Mouse (Mus musculus) forebrain, postnatal 0 days (tissue): Measurements from ENCODE around the gene Lama2. TPM values are rescaled to one million over a fixed set of nuclear protein-coding genes. Genes with fewer than 3 reads are reported as not detected.
A peak's percentile ranks its signal among the peaks of the same experiment; 100 is the strongest.

Experiments used
- ATAC-seq: fragments of 200-750 bp; cut with Nextera tagmentation; 2 replicates; pipeline ENCODE4 v1.8.0; 2017; ENCODE audit warnings: mild to moderate bottlenecking, moderate library complexity
- DNase-seq: peaks from one replicate; pipeline ENCODE4 v3.0.0-alpha.2; 2015
- H3K27ac ChIP-seq: fragments of 300-500 bp; sonication (generic); 2 replicates; pipeline ENCODE4 v1.5.1; 2014; ENCODE audit warnings: low read depth, mild to moderate bottlenecking, antibody characterized with exemption, low read length, moderate library complexity, mixed read lengths
- H3K27me3 ChIP-seq: fragments of 300-500 bp; sonication (generic); 2 replicates; pipeline ENCODE4 v1.6.1; 2014; ENCODE audit warnings: mild to moderate bottlenecking, low read length, mixed read lengths; ENCODE audit not compliant: insufficient read depth
- H3K36me3 ChIP-seq: fragments of 300-500 bp; sonication (generic); 2 replicates; pipeline ENCODE4 v1.6.1; 2014; ENCODE audit warnings: mild to moderate bottlenecking, moderate library complexity; ENCODE audit not compliant: insufficient read depth
- H3K4me1 ChIP-seq: fragments of 300-500 bp; sonication (generic); 2 replicates; pipeline ENCODE4 v1.6.1; 2014; ENCODE audit warnings: antibody characterized with exemption; ENCODE audit not compliant: insufficient read depth
- H3K4me2 ChIP-seq: fragments of 300-500 bp; sonication (generic); 2 replicates; pipeline ENCODE4 v1.6.1; 2014; ENCODE audit warnings: low read depth, mild to moderate bottlenecking, moderate library complexity
- H3K4me3 ChIP-seq: fragments of 300-500 bp; sonication (generic); 2 replicates; pipeline ENCODE4 v1.5.1; 2014; ENCODE audit warnings: low read depth, low read length, mixed read lengths
- H3K9ac ChIP-seq: fragments of 300-500 bp; sonication (generic); 2 replicates; pipeline ENCODE4 v1.6.1; 2014; ENCODE audit warnings: mild to moderate bottlenecking
- H3K9me3 ChIP-seq: fragments of 300-500 bp; sonication (generic); 2 replicates; pipeline ENCODE4 v1.6.1; 2016; ENCODE audit warnings: low read length
- CTCF ChIP-seq: sonication (generic); IDR thresholded peaks from 2 replicates; pipeline ENCODE4 v1.5.1; 2016; ENCODE audit warnings: antibody characterized with exemption, control low read depth, low read depth
- WGBS: fragments of 180-500 bp; shearing (Covaris S2); extraction: QIAGEN DNeasy Blood & Tissue Kit; methylation state at CpG from one replicate; pipeline ENCODE4 v1.1.7; 2014; 5-methylcytosine and 5-hydroxymethylcytosine counted together
- polyA plus RNA-seq: library from polyadenylated mRNA; unstranded; fragments of >200 nt; fragmentation: Nextera tagmentation; extraction: Ambion mirVana; gene quantifications from 2 replicates; pipeline ENCODE4 v1.2.1, GENCODE M21; 2015
- total RNA-seq: library from RNA; depleted of rRNA; stranded (reverse); fragments of >200 nt; gene quantifications from 2 replicates; pipeline ENCODE4 v1.2.3, GENCODE M21; 2014

Lama2 gene
- total and polyA plus RNA-seq, 2 experiments from 2014 or later = 3.7 to 11.9 TPM

DNA sequence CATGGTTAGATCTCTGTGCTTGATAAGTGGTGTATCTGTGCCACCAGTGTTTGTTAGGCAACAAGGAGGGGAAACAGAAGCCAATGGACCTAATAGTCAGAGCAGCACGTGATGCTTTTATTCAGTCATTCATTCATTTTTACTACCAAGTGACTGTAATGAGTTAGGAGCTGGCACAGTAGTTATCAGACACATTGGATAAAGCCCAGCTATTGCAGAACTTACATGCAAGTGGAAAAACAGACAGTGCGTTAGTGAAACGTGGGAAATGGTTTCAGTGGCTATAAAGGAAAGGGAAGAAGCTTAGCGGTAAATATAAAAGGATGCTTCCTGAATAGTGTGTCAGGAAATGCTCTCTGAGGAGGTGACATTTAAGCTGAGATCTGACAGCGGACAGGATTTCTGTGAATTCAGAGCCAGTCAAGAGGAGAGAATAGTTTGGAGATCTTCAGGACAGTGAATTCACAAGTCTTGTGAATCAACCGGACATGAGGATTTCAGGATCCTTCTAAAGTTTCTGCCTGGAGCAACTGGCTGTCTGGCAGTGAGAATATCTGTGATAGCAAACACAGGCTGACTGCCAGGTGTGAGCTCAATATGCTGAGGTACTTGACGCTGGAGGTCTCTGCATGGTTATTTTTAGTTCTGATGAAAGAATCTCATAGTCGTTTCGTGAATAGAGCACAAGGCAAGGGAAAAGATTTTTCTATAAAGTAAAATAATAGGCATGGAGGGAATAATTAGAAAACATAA is 2.3 kb upstream of the Lama2 start:
- no peak overlapping the region for H3K9ac ChIP-seq
- no peaks in the 10 kb centered on the region for H3K9me3 ChIP-seq
- no peaks in the 10 kb centered on the region for H3K36me3 ChIP-seq
- H3K4me2 ChIP-seq = no peak overlapping the region
- TF ChIP-seq CTCF = no peak
- 0 out of 2 replicates have a peak, but pooled peaks cover under 1% of the 10 kb centered on the region for H3K4me1 ChIP-seq
- no peak overlapping the region for H3K27ac ChIP-seq
- no peak overlapping the region for H3K4me3 ChIP-seq
- WGBS = 40% methylated on average over 9 of the region's 9 CpGs
- 0 out of 2 replicates have a peak, but pooled peaks cover 3% of the 10 kb centered on the region for H3K27me3 ChIP-seq
- ATAC-seq (no peak), DNase-seq (peak; percentile 55)

DNA sequence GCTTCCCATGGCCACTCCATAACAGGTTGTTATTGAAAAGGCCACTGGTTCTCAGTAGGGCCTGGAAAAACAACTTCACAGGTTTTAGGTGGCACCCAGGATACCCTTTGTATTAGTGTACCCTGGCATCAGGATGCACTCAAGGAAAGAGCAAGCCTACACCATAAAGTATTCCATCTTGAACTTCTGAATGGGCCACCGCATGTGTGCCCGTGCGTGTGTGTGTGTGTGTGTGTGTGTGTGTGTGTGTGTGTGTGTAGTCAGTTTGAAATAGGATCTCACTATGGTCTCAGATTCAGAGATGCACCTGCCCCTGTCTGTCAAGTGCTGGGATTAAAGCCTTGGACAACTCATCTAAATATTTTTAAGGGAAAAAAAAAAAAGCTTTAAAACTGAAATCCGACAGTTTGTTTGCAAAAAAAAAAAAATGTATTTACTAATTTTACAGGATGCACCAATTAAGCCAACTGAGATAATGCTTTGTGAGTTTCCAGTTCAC is 2.0 kb downstream of the Lama2 start:
- Histone ChIP-seq H3K9me3 (no peaks in the 10 kb centered on the region), H3K4me1 (peaks cover 8% of the 10 kb centered on the region; the same call in 1 of the 2 replicates), H3K9ac (no peak overlapping the region), H3K27ac (no peak overlapping the region), H3K27me3 (0 out of 2 replicates have a peak, but pooled peaks cover 3% of the 10 kb centered on the region), H3K4me3 (no peak overlapping the region), H3K36me3 (no peaks in the 10 kb centered on the region), H3K4me2 (no peak overlapping the region)
- WGBS = 87% methylated on average over 4 of the region's 4 CpGs
- DNase-seq = no peak
- no peak for ATAC-seq
- TF ChIP-seq CTCF = no peak

DNA sequence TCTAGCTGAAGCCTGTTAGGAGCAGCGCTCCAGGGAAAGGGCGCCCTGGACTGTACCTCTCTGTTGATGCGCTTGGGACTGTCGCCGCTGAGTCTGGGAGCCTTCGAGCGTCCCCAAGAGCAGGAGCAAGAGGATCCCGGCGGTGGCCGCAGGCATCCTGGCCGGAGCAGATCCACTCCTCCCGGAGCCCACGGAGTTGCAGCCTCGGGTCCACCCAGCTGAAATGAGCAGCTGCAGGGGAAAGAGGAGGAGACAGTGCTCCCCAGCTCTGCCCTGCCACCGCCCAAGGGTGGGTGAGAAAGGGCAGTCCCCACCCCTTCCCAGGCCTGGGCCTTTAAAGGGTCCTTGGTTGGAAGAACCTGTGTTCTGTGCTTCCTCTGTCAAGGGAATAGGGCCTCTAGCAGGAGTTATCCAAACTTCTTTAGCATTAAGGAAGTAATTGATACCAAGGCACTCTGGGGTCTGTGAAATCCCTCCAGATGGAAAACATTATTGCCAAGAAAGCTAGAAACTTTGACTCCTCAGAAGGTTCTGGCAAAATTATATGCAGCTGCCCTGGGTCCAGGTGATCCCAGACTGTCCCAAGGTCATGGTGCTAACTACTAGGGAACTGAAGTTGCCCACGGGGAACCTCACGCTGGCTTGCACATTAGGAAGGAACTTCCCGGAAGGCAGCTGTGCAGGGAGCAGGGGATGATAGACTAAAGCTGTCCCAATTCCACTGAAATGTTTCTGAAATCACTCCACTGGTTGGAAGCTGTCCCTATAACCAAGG is 2.7 kb downstream of the Lama2 start:
- TF ChIP-seq CTCF = no peak
- peak overlapping the region; percentile 20 for H3K4me3 ChIP-seq
- peaks cover 8% of the 10 kb centered on the region; the same call in 1 of the 2 replicates for H3K4me1 ChIP-seq
- H3K4me2 ChIP-seq = peak overlapping the region; percentile 49
- no peaks in the 10 kb centered on the region for H3K9me3 ChIP-seq
- H3K27me3 ChIP-seq = 0 out of 2 replicates have a peak, but pooled peaks cover 3% of the 10 kb centered on the region
- H3K36me3 ChIP-seq = no peaks in the 10 kb centered on the region
- no peak for DNase-seq
- peak overlapping the region; percentile 10; the same call in 1 of the 2 replicates for H3K9ac ChIP-seq
- WGBS = 15% methylated on average over 18 of the region's 18 CpGs
- ATAC-seq = peak; percentile 36
- H3K27ac ChIP-seq = no peak overlapping the region

- 99% methylated on average over 3 of the region's 3 CpGs for whole genome bisulfite sequencing
- Histone ChIP-seq H3K4me3 (no peak overlapping the region), H3K27me3 (no peaks in the 10 kb centered on the region), H3K4me1 (no peaks in the 10 kb centered on the region), H3K27ac (no peak overlapping the region), H3K4me2 (no peak overlapping the region), H3K9me3 (no peaks in the 10 kb centered on the region), H3K9ac (no peak overlapping the region), H3K36me3 (no peaks in the 10 kb centered on the region)
- DNase-seq (no peak), ATAC-seq (no peak)
- no peak for TF ChIP-seq CTCF
Observed at GRCm38 (mm10) chr10:27595675-27596074, 23.9 kb downstream of the Lama2 start.

GRCm38 (mm10) chr10:27533217-27533616 is 86.3 kb downstream of the Lama2 start:
- Histone ChIP-seq H3K4me2 (no peak overlapping the region), H3K27me3 (no peaks in the 10 kb centered on the region), H3K9ac (no peak overlapping the region), H3K4me3 (no peak overlapping the region), H3K36me3 (no peaks in the 10 kb centered on the region), H3K27ac (no peak overlapping the region), H3K9me3 (no peaks in the 10 kb centered on the region), H3K4me1 (no peaks in the 10 kb centered on the region)
- DNase-seq (no peak), ATAC-seq (no peak)
- 87% methylated on average over 2 of the region's 2 CpGs for WGBS
- TF ChIP-seq CTCF = no peak

GRCm38 (mm10) chr10:27508847-27509459 is 110.6 kb downstream of the Lama2 start:
- no peaks in the 10 kb centered on the region for H3K27me3 ChIP-seq
- no peak overlapping the region for H3K9ac ChIP-seq
- H3K4me3 ChIP-seq = no peak overlapping the region
- peak; percentile 90 for ATAC-seq
- no peak for TF ChIP-seq CTCF
- H3K4me1 ChIP-seq = no peaks in the 10 kb centered on the region
- no peak overlapping the region for H3K4me2 ChIP-seq
- no peaks in the 10 kb centered on the region for H3K9me3 ChIP-seq
- DNase-seq = peak; percentile 58
- H3K27ac ChIP-seq = no peak overlapping the region; the same call in 1 of the 2 replicates
- H3K36me3 ChIP-seq = no peaks in the 10 kb centered on the region
- 40% methylated on average over 3 of the region's 3 CpGs for WGBS
